Mouse (Mus musculus) retina, postnatal 1 day (tissue): ENCODE measurements around the gene Rem2.

Experiments
- DNase-seq: peaks from one replicate; pipeline ENCODE4 v3.0.0-alpha.2; 2012

Rem2 gene

DNA sequence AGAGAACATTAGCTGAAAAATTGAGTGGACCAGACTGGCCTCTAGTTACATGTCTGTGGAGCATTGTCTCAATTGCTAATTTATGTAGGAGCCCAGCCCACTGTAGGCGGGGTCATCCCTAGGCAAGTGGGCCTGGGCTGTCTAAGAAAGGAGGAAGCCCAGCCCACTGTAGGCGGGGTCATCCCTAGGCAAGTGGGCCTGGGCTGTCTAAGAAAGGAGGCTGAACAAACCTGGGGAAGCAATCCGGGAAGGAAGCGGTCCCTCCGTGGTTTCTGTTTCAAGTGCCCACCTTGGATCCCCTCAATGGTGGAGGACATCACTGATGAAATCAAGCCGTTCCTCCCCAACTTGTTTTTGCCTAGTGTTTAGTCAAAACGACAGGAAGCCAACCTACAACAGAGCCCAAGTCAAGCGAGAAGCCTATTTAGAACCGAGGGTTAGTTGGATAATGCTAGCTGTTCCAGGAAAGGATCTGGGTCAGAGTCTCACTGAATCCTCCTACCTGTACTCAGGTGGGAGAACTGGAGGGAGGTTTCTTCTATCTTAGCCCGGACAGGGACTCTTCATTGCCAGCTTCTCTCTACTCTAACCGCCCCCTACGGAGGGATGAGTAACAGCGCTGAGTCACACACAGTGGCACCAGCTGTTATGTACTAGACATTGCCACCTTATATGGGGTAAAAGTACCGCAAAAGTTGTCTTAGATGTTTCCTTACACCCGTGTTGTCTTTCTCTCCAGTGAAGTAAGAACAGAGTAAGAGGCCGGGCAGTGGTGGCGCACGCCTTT is 16.6 kb downstream of the Rem2 start:
- DNase-seq: no peak

DNA sequence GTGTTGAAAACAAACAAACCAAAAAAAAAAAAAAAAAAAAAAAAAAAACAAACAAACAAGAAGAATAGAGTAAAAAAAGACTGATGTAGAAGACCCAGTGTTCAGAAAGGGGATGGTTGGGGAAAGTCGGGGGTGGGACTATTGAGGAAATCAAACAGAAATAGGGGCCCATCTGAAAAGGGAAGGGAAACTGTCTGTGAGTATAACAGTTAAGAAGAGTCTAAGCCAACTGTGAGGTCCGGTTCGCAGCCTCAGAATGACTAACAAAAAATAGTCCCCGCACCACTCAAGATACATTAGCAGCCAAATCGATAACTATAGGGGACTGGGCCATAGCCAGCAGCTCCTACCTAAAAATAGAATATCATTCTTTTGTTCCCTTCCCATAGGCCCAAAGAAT is 17.3 kb downstream of the Rem2 start:
- DNase-seq: no peak

DNA sequence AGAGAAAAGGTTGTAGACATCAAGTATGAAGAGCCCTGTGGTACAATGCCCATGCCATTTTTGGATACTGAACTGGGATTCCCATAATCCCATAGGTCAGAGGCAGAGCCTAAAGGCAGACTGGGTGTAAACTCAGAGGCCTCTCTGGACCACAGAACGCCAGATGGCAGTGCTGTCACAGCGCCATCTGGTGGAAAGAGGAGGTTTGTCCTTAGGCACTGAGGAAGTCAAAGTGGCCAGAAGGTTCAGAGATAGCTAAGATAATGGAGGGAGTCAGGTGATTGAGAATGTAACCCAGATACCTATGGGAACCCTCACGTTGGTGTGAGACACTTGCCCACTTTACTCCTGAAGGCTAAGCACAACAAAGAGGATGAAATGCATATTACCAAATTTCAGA is 18.3 kb downstream of the Rem2 start:
- peak; percentile 85 for DNase-seq

- DNase-seq: no peak
Observed at GRCm38 (mm10) chr14:54496706-54497105, 20.8 kb downstream of the Rem2 start.

DNA sequence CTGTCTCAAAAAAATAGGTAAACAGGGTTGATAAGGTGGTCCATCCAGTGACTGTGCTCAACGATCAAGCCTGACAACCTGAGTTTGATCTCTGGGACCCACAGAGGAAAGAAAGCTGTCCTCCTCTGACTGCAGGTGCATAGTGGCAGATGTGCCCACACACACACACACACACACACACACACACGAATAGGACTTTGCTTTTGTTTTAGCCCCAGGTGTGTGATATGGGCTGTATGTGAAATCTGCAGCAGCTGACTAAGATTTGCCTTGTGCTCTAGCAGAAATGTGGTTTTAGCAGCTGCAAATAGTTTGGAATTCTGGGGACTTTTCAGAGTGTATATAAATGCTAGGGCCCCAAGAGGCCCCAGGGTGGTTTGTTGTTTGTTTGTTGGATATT is 23.4 kb downstream of the Rem2 start:
- no peak for DNase-seq

DNA sequence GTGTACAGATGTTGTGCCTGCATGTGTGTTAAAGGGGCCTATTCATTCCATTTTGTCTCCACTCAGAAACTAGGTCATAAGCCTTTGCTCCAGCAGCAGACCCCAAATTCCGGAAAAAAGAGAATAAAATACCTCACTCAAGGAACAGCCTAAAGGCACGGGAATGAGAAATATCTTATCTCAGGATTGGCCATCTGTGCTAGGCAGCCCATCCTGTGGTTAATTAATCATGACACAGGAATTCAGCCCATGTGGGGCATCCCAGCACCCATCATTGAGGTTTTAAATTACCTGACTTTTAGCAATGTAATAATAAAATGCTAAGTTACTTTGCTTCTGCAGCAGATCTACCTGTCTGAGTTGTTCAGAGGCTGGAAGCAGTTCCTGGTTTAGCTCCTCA is 25.5 kb downstream of the Rem2 start:
- no peak for DNase-seq

DNA sequence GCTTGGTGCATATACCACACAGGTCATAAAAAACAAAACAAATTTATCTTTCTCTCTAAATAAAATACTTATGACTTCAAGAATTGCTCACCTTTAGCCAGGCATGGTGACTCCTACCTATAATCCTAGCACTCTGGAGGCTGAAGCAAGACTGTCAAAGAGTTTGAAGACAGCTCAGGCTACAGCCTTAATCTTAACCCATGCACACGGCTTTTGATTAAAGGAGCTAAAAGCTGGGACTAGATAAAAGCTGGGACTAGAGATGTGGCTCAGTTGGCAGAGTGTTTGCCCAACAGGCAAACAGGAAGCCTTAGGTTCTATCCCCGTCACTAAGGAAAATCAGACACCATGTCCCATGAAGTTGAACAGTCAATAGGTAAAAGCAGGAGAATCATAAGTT is 27.2 kb downstream of the Rem2 start:
- no peak for DNase-seq

DNA sequence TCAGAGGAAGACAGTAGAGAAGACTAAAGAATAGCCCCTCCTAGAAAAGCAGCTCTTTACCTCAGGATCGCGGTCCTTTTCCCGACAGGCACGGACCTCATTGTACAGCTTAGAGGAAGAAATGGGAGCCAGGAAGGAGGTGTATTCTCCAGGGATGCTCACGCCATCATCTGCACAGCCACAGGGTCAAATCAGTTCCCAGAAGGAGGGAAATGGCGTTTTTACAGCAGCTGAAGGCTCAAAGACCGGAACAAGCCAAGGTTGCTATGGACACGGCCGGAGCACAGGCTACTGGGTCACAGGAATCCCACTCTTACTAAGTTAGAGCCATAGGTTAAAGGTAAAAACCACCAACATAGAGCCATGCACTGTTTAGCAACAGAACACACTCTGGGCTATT is 33.9 kb downstream of the Rem2 start:
- no peak for DNase-seq

DNA sequence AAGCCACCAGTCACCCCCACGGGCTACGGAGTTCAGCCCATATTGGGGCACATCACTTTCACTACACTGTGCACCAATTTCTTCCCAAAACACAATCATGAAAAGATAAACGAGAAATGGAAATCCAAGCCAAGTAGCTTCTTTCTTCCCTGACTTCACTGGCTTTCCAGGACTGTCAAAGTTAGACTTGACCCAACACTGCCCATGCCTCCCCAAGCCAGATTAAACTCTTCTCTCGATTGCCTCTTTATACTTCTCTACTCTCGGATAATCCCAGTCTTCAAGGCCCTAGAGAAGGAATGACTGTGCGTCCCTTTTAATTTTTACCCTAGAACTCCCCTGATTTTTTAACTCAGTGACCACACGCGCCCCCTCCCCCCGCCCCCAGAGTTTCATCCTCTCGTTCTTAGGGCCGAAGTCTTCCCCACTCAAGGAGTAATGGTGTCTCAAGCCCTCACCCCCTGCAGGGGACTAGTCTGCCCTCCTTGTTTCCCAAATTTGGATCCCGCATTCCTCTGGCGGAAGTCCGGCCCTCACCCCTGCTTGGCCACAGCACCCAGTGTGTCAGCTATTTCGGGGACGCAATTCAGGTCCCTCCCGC is 40.9 kb downstream of the Rem2 start:
- no peak for DNase-seq

DNA sequence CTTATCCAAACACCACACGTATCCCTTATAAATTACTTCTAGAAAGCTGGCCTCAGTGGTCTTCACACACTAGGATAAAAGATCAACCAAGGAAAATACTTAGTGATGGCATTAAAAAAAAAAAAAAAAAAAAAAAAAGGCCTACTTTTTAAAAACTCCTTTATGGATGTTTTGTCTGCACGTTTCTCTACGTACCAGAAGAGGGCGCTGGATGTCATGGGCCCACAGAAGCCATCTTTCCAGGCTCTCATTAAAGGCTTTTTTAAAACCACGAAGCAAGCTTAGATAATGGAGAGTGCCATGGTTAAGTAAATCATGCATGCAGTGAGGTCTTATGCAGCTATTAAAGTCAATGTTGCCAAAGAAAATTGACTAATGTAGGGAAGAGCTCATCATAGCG is 47.7 kb downstream of the Rem2 start:
- DNase-seq: peak; percentile 25

DNA sequence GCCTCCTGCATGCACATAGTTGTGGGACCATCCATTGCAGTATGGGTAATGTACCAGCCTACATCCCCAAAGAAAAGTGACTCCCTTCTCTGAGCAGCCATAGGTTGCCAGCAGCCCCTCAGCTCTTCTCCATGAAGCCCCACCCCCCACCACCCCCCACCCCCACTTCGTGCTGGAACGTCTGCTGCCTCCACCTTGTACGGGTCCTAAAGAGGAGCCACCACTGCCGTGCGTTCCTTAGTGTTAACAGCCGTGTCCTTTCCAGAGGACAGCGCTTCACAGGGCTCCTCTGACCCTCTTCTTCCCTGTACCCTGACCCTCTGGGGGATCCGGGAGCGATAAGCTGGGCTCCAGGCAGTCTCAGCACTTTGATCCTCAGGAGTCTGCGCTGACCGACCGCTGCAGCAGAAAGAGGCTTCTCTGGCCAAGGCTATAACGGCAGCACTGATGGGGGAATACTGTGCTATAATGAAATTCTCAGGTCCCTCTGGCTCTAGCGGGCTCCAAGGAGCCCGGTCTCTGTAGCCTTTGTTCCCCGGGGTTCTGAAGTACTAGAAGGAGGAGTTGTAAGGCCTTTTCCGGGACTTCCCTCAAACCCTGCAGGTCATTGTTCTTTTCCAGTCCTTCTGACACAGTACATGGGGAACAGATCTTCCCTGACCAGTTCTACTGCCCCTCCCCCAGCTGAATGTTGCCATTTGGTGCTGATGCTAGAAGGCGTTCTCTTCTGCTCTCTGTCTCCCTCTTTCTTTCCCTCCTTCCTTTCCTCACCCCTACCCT is 51.5 kb downstream of the Rem2 start:
- DNase-seq: peak; percentile 69

GRCm38 (mm10) chr14:54528007-54528393 is 52.1 kb downstream of the Rem2 start:
- no peak for DNase-seq

DNA sequence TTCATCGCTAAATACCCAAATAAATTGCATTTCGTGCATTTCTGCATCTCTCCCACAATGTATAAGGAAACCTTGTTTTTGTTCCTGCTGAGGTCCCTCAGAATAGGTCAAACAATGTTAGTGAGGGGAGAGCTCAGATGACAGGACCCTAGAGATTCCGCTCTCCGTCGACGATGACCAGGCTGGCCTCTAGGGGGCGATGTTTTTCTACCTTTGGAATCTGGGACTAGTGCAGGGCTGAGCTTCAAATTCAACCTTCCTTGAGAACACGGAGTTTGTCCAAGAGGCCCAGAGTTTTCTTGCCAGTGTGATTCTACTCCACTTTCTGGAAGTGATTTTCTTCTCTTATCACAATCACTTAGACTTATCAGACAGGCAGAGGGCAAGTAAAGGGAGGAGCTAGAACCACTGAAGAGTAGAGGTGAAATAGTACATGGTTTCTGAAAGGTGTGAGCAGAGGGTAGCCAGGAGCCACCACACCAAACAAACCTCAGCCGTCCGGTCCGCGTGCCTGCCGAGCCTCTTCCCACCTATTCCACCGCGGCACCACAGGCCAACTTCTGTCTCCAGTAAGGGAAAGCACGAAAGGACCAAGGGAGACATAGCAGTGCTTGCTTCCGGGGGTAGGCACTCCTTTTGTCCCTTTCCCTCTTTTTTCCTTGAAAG is 52.7 kb downstream of the Rem2 start:
- peak; percentile 90 for DNase-seq
